Mouse (Mus musculus): ENCODE data around the gene Psmd14. TPM values are rescaled to one million over a fixed set of nuclear protein-coding genes. Genes with fewer than 3 reads are reported as not detected.

The Psmd14 gene
- polyA plus RNA-seq, 1 experiment from 2014 or later, result 271 TPM

GRCm38 (mm10) chr2:61780794-61781193 lies 69.3 kb downstream of the Psmd14 start:
- H3K36me3 ChIP-seq, result peaks cover 34% of the 10 kb centered on the region
- no peaks in the 10 kb centered on the region for H3K4me1 ChIP-seq
- H3K4me3 ChIP-seq, result no peak overlapping the region
- H3K9me3 ChIP-seq (replicated peaks), result no peaks in the 10 kb centered on the region
- H3K27ac ChIP-seq (replicated peaks), result no peak overlapping the region
- DNase-seq (ENCODE audit: low spot score), result no peak
- no peaks in the 10 kb centered on the region for H3K27me3 ChIP-seq (ENCODE audit: low read depth, poor library complexity, severe bottlenecking)

- Histone ChIP-seq H3K36me3 (peaks cover 3% of the 10 kb centered on the region; the same call in 1 of the 2 replicates), H3K27ac (replicated peaks) (no peak overlapping the region), H3K27me3 (ENCODE audit: low read depth, poor library complexity, severe bottlenecking) (no peaks in the 10 kb centered on the region), H3K9me3 (replicated peaks) (no peaks in the 10 kb centered on the region), H3K4me1 (no peaks in the 10 kb centered on the region), H3K4me3 (no peak overlapping the region)
- no peak for DNase-seq (ENCODE audit: low spot score)
- WGBS, result 88% methylated on average over 5 of the region's 5 CpGs
Observed at GRCm38 (mm10) chr2:61794960-61795359, 83.5 kb downstream of the Psmd14 start.

GRCm38 (mm10) chr2:61798048-61798447 lies 86.6 kb downstream of the Psmd14 start:
- peaks cover 25% of the 10 kb centered on the region for H3K27me3 ChIP-seq (ENCODE audit: low read depth, poor library complexity, severe bottlenecking)
- no peak overlapping the region for H3K27ac ChIP-seq (replicated peaks)
- 98% methylated on average over 1 of the region's 1 CpGs for WGBS
- H3K4me3 ChIP-seq, result no peak overlapping the region
- H3K9me3 ChIP-seq (replicated peaks), result no peaks in the 10 kb centered on the region
- no peak for DNase-seq (ENCODE audit: low spot score)
- H3K4me1 ChIP-seq, result peaks cover 6% of the 10 kb centered on the region
- H3K36me3 ChIP-seq, result no peaks in the 10 kb centered on the region

GRCm38 (mm10) chr2:61802656-61803251 lies 91.3 kb downstream of the Psmd14 start, which contains the start of gene Tbr1:
Tbr1 (plus strand) TSS chr2:61802930.
- Histone ChIP-seq H3K36me3 (no peaks in the 10 kb centered on the region), H3K27ac (replicated peaks) (no peak within 1 kb of the TSS), H3K4me3 (no peak within 1 kb of the TSS), H3K4me1 (peaks cover 25% of the 10 kb centered on the region), H3K9me3 (replicated peaks) (no peaks in the 10 kb centered on the region), H3K27me3 (ENCODE audit: low read depth, poor library complexity, severe bottlenecking) (peaks cover 72% of the 10 kb centered on the region)
- DNase-seq (ENCODE audit: low spot score), result peak; percentile 50
- 4% methylated on average over 11 of the region's 11 CpGs for whole genome bisulfite sequencing

- no peak overlapping the region for H3K27ac ChIP-seq (replicated peaks)
Observed at GRCm38 (mm10) chr2:61803443-61804367, 92.2 kb downstream of the Psmd14 start.

GRCm38 (mm10) chr2:61804382-61804840 lies 92.9 kb downstream of the Psmd14 start:
- H3K27ac ChIP-seq (replicated peaks), result no peak overlapping the region
- WGBS, result 3% methylated on average over 10 of the region's 10 CpGs
- no peak for DNase-seq (ENCODE audit: low spot score)
- H3K36me3 ChIP-seq, result no peaks in the 10 kb centered on the region
- no peak overlapping the region for H3K4me3 ChIP-seq
- peaks cover 25% of the 10 kb centered on the region for H3K4me1 ChIP-seq
- peaks cover 89% of the 10 kb centered on the region for H3K27me3 ChIP-seq (ENCODE audit: low read depth, poor library complexity, severe bottlenecking)
- H3K9me3 ChIP-seq (replicated peaks), result no peaks in the 10 kb centered on the region

More at GRCm38 (mm10) chr2:61803443-61804367, 92.2 kb downstream of the Psmd14 start:
- Histone ChIP-seq H3K36me3 (no peaks in the 10 kb centered on the region), H3K9me3 (replicated peaks) (no peaks in the 10 kb centered on the region), H3K4me3 (no peak overlapping the region), H3K4me1 (peaks cover 25% of the 10 kb centered on the region), H3K27me3 (ENCODE audit: low read depth, poor library complexity, severe bottlenecking) (peaks cover 82% of the 10 kb centered on the region)
- DNase-seq (ENCODE audit: low spot score), result peak; percentile 29
- 3% methylated on average over 29 of the region's 29 CpGs for WGBS

GRCm38 (mm10) chr2:61804841-61805540 lies 93.5 kb downstream of the Psmd14 start:
- H3K27me3 ChIP-seq (ENCODE audit: low read depth, poor library complexity, severe bottlenecking), result peaks cover 95% of the 10 kb centered on the region
- peaks cover 25% of the 10 kb centered on the region for H3K4me1 ChIP-seq
- H3K4me3 ChIP-seq, result peak overlapping the region; percentile 26; the same call in 1 of the 2 replicates
- H3K36me3 ChIP-seq, result no peaks in the 10 kb centered on the region
- H3K9me3 ChIP-seq (replicated peaks), result no peaks in the 10 kb centered on the region
- DNase-seq (ENCODE audit: low spot score), result peak; percentile 65
- under 1% methylated on average over 39 of the region's 39 CpGs for WGBS
- H3K27ac ChIP-seq (replicated peaks), result no peak overlapping the region

- no peaks in the 10 kb centered on the region for H3K36me3 ChIP-seq
- H3K4me1 ChIP-seq, result peaks cover 25% of the 10 kb centered on the region
- H3K9me3 ChIP-seq (replicated peaks), result no peaks in the 10 kb centered on the region
- H3K27ac ChIP-seq (replicated peaks), result no peak overlapping the region
- WGBS, result under 1% methylated on average over 39 of the region's 39 CpGs
- H3K4me3 ChIP-seq, result peak overlapping the region; percentile 26; the same call in 1 of the 2 replicates
- no peak for DNase-seq (ENCODE audit: low spot score)
- peaks cover 100% of the 10 kb centered on the region for H3K27me3 ChIP-seq (ENCODE audit: low read depth, poor library complexity, severe bottlenecking)
Observed at GRCm38 (mm10) chr2:61805541-61806345, 94.2 kb downstream of the Psmd14 start.

- DNase-seq (ENCODE audit: low spot score), result no peak
- Histone ChIP-seq H3K4me1 (peaks cover 27% of the 10 kb centered on the region), H3K4me3 (no peak overlapping the region), H3K27ac (replicated peaks) (no peak overlapping the region), H3K36me3 (no peaks in the 10 kb centered on the region), H3K9me3 (replicated peaks) (no peaks in the 10 kb centered on the region), H3K27me3 (ENCODE audit: low read depth, poor library complexity, severe bottlenecking) (peaks cover 100% of the 10 kb centered on the region)
- WGBS, result 4% methylated on average over 3 of the region's 3 CpGs
Observed at GRCm38 (mm10) chr2:61806346-61806825, 94.9 kb downstream of the Psmd14 start.

GRCm38 (mm10) chr2:61807151-61807550 lies 95.7 kb downstream of the Psmd14 start:
- H3K27me3 ChIP-seq (ENCODE audit: low read depth, poor library complexity, severe bottlenecking), result peaks cover 100% of the 10 kb centered on the region
- H3K27ac ChIP-seq (replicated peaks), result no peak overlapping the region
- no peaks in the 10 kb centered on the region for H3K9me3 ChIP-seq (replicated peaks)
- H3K4me3 ChIP-seq, result peak overlapping the region; percentile 20; the same call in 1 of the 2 replicates
- H3K4me1 ChIP-seq, result peaks cover 35% of the 10 kb centered on the region
- WGBS, result under 1% methylated on average over 22 of the region's 22 CpGs
- no peaks in the 10 kb centered on the region for H3K36me3 ChIP-seq
- DNase-seq (ENCODE audit: low spot score), result peak; percentile 76

- Histone ChIP-seq H3K36me3 (no peaks in the 10 kb centered on the region), H3K27ac (replicated peaks) (no peak overlapping the region), H3K27me3 (ENCODE audit: low read depth, poor library complexity, severe bottlenecking) (peaks cover 100% of the 10 kb centered on the region), H3K4me3 (no peak overlapping the region), H3K4me1 (peaks cover 35% of the 10 kb centered on the region), H3K9me3 (replicated peaks) (no peaks in the 10 kb centered on the region)
- no peak for DNase-seq (ENCODE audit: low spot score)
- 13% methylated on average over 2 of the region's 2 CpGs for WGBS
Observed at GRCm38 (mm10) chr2:61807781-61808180, 96.3 kb downstream of the Psmd14 start.

- Histone ChIP-seq H3K4me3 (no peak overlapping the region), H3K27ac (replicated peaks) (no peak overlapping the region), H3K27me3 (ENCODE audit: low read depth, poor library complexity, severe bottlenecking) (peaks cover 100% of the 10 kb centered on the region), H3K4me1 (peaks cover 27% of the 10 kb centered on the region), H3K36me3 (no peaks in the 10 kb centered on the region), H3K9me3 (replicated peaks) (no peaks in the 10 kb centered on the region)
- WGBS, result under 1% methylated on average over 6 of the region's 6 CpGs
- peak; percentile 47 for DNase-seq (ENCODE audit: low spot score)
Observed at GRCm38 (mm10) chr2:61808776-61809175, 97.3 kb downstream of the Psmd14 start.
